In genomic region chr9:67136166-67136565, GRCm38 (mm10) we compare ENCODE assay signal across 11 mouse cellular contexts.
"Had no signal": no experiment of that assay in that cellular context is flagged by ENCODE, and none has a peak within 500 bp of the region (broad histone marks: within the 10 kb centered on the region; RNA-seq: fewer than 3 reads in every experiment).

No protein-coding gene starts in this region.

- DNase-seq: kidney, postnatal 14 days; left cerebral cortex, postnatal 4 days; liver; liver, embryonic 13.5 days; liver, postnatal 0 days; right cerebral cortex, postnatal 14 days; thymus, adult 2 months; thymus, postnatal 25 days had no signal

- H3K9me3 ChIP-seq: kidney, embryonic 15.5 days; liver, embryonic 13.5 days; lung, embryonic 15.5 days; stomach, embryonic 15.5 days had no signal

- H3K9ac ChIP-seq: kidney, embryonic 15.5 days; liver, embryonic 13.5 days; liver, postnatal 0 days; lung, embryonic 15.5 days; stomach, embryonic 15.5 days had no signal

- H3K4me2 ChIP-seq: kidney, embryonic 15.5 days; liver, embryonic 13.5 days; lung, embryonic 15.5 days; stomach, embryonic 15.5 days had no signal

- H3K27me3 ChIP-seq: kidney, embryonic 15.5 days; liver, embryonic 13.5 days; lung, embryonic 15.5 days; stomach, embryonic 15.5 days had no signal

- H3K27ac ChIP-seq: kidney, embryonic 15.5 days; liver, embryonic 13.5 days; lung, embryonic 15.5 days; stomach, embryonic 15.5 days had no signal

- ATAC-seq: liver, postnatal 0 days had no signal

- H3K36me3 ChIP-seq: kidney, embryonic 15.5 days; liver, embryonic 13.5 days; lung, embryonic 15.5 days; stomach, embryonic 15.5 days had no signal

- H3K4me3 ChIP-seq: kidney, embryonic 15.5 days; liver, embryonic 13.5 days; lung, embryonic 15.5 days; stomach, embryonic 15.5 days had no signal
